Mouse (Mus musculus) embryonic facial prominence, embryonic 14.5 days (tissue): Measurements from ENCODE around the gene Rhot1. TPM values are rescaled to one million over a fixed set of nuclear protein-coding genes. Genes with fewer than 3 reads are reported as not detected.

Experiments used
- ATAC-seq: fragments of 200-750 bp; cut with Nextera tagmentation; 2 replicates; pipeline ENCODE4 v1.8.0; 2017; ENCODE audit warnings: low read depth, moderate number of reproducible peaks, moderate TSS enrichment
- DNase-seq: peaks from one replicate; pipeline ENCODE4 v3.0.0-alpha.2; 2015; ENCODE audit warnings: low spot score
- H3K27ac ChIP-seq: fragments of 300-500 bp; sonication (generic); replicated peaks from 2 replicates; pipeline ENCODE4 v1.5.1; 2014; ENCODE audit warnings: low read depth, mild to moderate bottlenecking, low read length, moderate library complexity
- H3K27me3 ChIP-seq: fragments of 300-500 bp; sonication (generic); replicated peaks from 2 replicates; pipeline ENCODE4 v1.6.1; 2014; ENCODE audit warnings: low read length; ENCODE audit not compliant: control insufficient read depth, insufficient read depth
- H3K36me3 ChIP-seq: fragments of 300-500 bp; sonication (generic); 2 replicates; pipeline ENCODE4 v1.6.1; 2014; ENCODE audit warnings: low read length, mixed read lengths; ENCODE audit not compliant: control insufficient read depth, insufficient read depth
- H3K4me1 ChIP-seq: fragments of 300-500 bp; sonication (generic); 2 replicates; pipeline ENCODE4 v1.6.1; 2014; ENCODE audit warnings: antibody characterized with exemption, low read length; ENCODE audit not compliant: control insufficient read depth, insufficient read depth
- H3K4me2 ChIP-seq: fragments of 300-500 bp; sonication (generic); 2 replicates; pipeline ENCODE4 v1.6.1; 2014; ENCODE audit warnings: low read depth, mild to moderate bottlenecking, low read length, moderate library complexity, mixed read lengths
- H3K4me3 ChIP-seq: fragments of 300-500 bp; sonication (generic); 2 replicates; pipeline ENCODE4 v1.5.1; 2014; ENCODE audit warnings: low read depth, mild to moderate bottlenecking, low read length
- H3K9ac ChIP-seq: fragments of 300-500 bp; sonication (generic); 2 replicates; pipeline ENCODE4 v1.6.1; 2014; ENCODE audit warnings: low read depth, mild to moderate bottlenecking, low read length, moderate library complexity, mixed read lengths
- H3K9me3 ChIP-seq: fragments of 300-500 bp; sonication (generic); 2 replicates; pipeline ENCODE4 v1.6.1; 2016; ENCODE audit warnings: low read length; ENCODE audit not compliant: control insufficient read depth
- WGBS: fragments of 180-500 bp; shearing (Covaris S2); extraction: QIAGEN DNeasy Blood & Tissue Kit; methylation state at CpG from one replicate; pipeline ENCODE4 v1.1.7; 2014; 5-methylcytosine and 5-hydroxymethylcytosine counted together
- polyA plus RNA-seq: library from polyadenylated mRNA; unstranded; fragments of >200 nt; fragmentation: Nextera tagmentation; extraction: Ambion mirVana; gene quantifications from 2 replicates; pipeline ENCODE4 v1.2.1, GENCODE M21; 2014

The Rhot1 gene
- polyA plus RNA-seq, 1 experiment from 2014 or later: 58.8 TPM

DNA sequence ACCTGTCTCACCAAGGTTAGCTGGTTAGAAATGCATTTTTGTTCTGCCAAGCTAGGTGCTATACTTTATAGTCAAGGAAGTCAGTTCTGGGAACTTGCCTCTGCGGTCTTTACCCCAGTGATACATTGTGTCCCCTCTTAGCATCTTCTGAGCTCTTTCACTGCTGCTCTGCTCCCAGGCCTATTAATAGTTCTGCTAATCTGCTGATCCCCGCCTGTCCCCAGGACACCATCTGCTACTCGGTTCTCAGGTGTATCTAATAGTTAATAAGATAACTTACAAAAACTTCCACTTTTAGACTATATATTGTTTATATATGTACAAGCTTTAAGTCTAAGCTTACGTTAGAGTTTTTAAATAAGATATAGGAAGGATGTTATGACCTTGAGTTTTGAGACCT, 29.5 kb downstream of the Rhot1 start:
- peaks cover 64% of the 10 kb centered on the region for H3K36me3 ChIP-seq
- no peak for ATAC-seq
- WGBS: 88% methylated on average over 4 of the region's 4 CpGs

DNA sequence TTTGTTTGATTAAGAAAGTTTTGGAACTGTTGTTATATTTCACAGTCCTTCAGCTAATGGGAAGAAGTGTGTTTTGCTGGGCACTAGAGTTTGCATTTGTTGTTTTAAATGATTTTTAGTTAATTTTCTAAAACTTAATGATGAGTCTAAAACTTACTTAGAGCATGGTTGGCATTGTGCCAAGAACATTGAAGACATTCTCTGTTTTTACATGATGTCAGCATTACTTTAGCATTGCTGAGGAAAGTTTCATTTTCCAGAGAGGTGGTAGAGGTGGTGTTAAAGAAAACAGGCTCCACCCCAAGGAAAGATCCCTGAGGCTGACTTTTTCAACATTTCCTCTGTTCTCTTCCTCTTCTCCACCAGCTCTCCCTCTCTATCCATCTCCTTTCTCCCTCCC, 38.2 kb downstream of the Rhot1 start:
- no peak overlapping the region for H3K4me2 ChIP-seq
- H3K4me1 ChIP-seq: no peaks in the 10 kb centered on the region
- H3K27ac ChIP-seq: peak overlapping the region; percentile 44; the same call in 1 of the 2 replicates
- no peak overlapping the region for H3K4me3 ChIP-seq
- no peaks in the 10 kb centered on the region for H3K9me3 ChIP-seq
- no peaks in the 10 kb centered on the region for H3K27me3 ChIP-seq
- DNase-seq (peak; percentile 55), ATAC-seq (no peak)
- H3K36me3 ChIP-seq: peaks cover 84% of the 10 kb centered on the region
- H3K9ac ChIP-seq: no peak overlapping the region

More for the DNA sequence above, 29.5 kb downstream of the Rhot1 start:
- Histone ChIP-seq H3K9ac (no peak overlapping the region), H3K27ac (no peak overlapping the region), H3K27me3 (no peaks in the 10 kb centered on the region), H3K4me3 (no peak overlapping the region), H3K4me2 (no peak overlapping the region), H3K4me1 (no peaks in the 10 kb centered on the region), H3K9me3 (no peaks in the 10 kb centered on the region)
- DNase-seq: no peak

DNA sequence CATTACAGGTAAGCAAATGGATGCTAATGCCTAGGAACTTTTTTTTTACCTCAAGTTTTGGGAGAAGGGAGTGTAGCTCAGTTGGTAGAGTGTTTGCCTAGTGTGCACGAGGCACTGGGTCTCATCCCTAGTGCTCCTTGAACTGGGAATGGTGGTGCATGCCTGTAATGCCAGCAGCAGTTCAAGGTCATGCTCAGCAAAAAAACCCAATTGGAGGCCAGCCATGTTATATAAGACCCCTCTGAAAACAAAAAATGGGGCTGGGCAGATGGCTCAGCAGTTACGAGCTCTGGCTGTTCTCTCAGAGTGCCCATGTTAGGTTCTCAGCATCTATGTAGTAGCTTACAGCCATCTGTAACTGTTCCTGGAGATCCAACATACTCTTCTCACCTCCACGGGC, 39.7 kb downstream of the Rhot1 start:
- H3K9me3 ChIP-seq: no peaks in the 10 kb centered on the region
- no peak overlapping the region for H3K27ac ChIP-seq
- 87% methylated on average over 3 of the region's 3 CpGs for WGBS
- DNase-seq (no peak), ATAC-seq (no peak)
- H3K4me2 ChIP-seq: no peak overlapping the region
- H3K4me1 ChIP-seq: no peaks in the 10 kb centered on the region
- H3K4me3 ChIP-seq: no peak overlapping the region
- H3K9ac ChIP-seq: no peak overlapping the region
- H3K36me3 ChIP-seq: peaks cover 82% of the 10 kb centered on the region
- H3K27me3 ChIP-seq: no peaks in the 10 kb centered on the region

DNA sequence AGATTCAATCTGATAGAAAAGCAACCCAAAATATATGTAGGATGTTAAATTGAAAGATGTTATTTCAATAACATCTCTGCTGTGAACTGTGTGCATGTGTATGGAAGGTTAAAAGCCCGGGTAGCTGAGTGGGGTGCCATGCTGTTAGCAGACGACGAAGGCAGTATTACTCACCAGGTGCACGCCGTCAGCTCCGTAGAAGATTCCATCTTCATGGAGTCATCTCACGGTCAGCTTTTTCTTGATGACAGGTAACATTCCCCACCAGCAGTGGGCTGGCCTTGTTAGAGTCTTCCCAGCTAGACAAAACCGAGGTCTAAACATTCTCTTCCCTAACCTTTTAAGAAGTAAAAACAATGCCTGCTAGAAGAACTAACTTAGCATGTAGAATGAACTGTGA, 55.3 kb downstream of the Rhot1 start:
- Histone ChIP-seq H3K9me3 (no peaks in the 10 kb centered on the region), H3K9ac (no peak overlapping the region), H3K27me3 (no peaks in the 10 kb centered on the region), H3K36me3 (peaks cover 60% of the 10 kb centered on the region), H3K27ac (no peak overlapping the region), H3K4me3 (no peak overlapping the region), H3K4me1 (no peaks in the 10 kb centered on the region), H3K4me2 (no peak overlapping the region)
- DNase-seq (no peak), ATAC-seq (no peak)
- WGBS: 92% methylated on average over 8 of the region's 8 CpGs

DNA sequence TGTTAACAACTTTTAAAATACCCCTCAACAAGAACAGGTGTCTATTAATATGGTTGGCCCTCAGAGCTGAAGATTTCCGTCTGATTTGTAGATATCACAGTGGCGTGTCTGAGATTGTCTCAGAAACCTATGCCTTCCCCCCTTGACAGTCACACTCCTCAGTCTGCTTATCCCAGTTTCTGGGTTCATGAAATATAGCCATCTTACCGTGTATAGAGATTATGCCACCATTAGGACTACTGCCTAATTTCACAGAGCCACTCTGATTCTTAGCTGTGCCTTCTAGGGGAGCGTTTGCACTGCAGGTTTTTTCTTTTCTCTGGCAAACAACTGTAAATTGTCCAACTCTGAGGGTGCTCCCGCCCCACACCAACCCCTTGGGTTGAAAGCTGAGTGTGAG, 62.3 kb downstream of the Rhot1 start:
- peaks cover 10% of the 10 kb centered on the region; the same call in 1 of the 2 replicates for H3K9me3 ChIP-seq
- no peak overlapping the region for H3K4me3 ChIP-seq
- ATAC-seq: no peak
- WGBS: 78% methylated on average over 5 of the region's 5 CpGs
- H3K4me2 ChIP-seq: no peak overlapping the region
- peaks cover 19% of the 10 kb centered on the region for H3K36me3 ChIP-seq
- H3K27ac ChIP-seq: no peak overlapping the region
- no peaks in the 10 kb centered on the region for H3K4me1 ChIP-seq
- no peak for DNase-seq
- H3K9ac ChIP-seq: no peak overlapping the region
- no peaks in the 10 kb centered on the region for H3K27me3 ChIP-seq

DNA sequence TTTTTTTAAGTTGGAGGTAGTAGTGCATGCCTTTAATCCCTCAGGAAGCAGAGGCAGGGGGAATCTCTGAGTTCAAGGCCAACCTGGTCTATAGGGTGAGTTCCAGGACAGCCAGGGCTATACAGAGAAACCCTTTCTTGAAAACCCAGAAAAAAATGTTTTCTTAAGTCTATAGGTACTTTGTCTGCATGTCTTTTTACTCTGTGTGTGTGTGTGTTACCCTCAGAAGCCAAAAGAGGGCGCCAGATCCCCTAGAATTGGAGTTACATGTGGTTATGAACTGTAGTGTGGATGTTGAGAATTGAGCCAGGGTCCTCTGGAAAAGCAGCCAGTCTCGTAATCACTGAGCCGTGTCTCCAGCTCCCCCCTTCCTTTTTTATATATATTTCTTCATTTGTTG, 66.2 kb downstream of the Rhot1 start:
- no peak overlapping the region for H3K9ac ChIP-seq
- H3K27ac ChIP-seq: no peak overlapping the region
- H3K4me3 ChIP-seq: no peak overlapping the region
- DNase-seq (no peak), ATAC-seq (no peak)
- WGBS: 54% methylated on average over 3 of the region's 3 CpGs
- peaks cover 10% of the 10 kb centered on the region; the same call in 1 of the 2 replicates for H3K9me3 ChIP-seq
- H3K36me3 ChIP-seq: no peaks in the 10 kb centered on the region
- no peak overlapping the region for H3K4me2 ChIP-seq
- H3K27me3 ChIP-seq: no peaks in the 10 kb centered on the region
- no peaks in the 10 kb centered on the region for H3K4me1 ChIP-seq

DNA sequence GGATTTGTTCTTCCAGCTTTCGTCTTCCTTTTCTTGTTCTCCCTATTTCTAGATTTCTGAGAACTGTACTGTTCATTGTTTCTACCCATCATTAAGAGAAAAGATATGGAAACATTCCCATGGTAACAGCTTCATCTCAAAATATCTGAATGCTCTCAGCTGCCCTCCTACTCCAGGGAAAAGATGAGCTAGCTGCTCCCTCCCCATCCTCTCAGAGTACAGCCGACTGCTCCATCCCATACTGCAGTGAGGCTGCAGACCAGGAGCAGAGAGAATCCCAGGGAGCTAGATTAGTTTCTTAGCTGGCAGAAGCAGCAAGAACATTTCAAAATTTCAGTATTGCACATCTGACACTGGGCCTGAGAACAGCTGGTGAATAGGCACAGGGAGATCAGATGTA, 69.2 kb downstream of the Rhot1 start:
- no peak overlapping the region for H3K4me3 ChIP-seq

DNA sequence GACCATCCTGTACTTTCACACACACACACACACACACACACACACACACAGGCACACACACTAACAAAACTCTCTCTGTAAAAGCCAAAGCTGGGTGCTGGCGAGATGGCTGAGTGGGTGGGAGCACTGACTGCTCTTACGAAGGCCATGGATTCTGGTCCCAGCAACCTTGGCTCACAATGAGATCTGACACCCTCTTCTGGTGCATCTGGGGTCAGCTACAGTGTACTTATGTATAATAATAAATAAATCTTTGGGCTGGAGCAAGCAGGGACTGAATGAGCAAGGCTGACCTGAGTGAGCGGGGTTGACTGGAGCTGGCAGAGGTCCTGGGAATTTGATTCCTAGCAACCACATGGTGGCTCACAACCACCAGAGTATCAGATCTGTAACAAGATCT, 75.0 kb downstream of the Rhot1 start:
- H3K4me3 ChIP-seq: no peak overlapping the region
- DNase-seq (no peak), ATAC-seq (no peak)
- no peaks in the 10 kb centered on the region for H3K36me3 ChIP-seq
- no peak overlapping the region for H3K27ac ChIP-seq
- no peak overlapping the region for H3K9ac ChIP-seq
- no peaks in the 10 kb centered on the region for H3K27me3 ChIP-seq
- WGBS: 68% methylated on average over 3 of the region's 3 CpGs
- no peaks in the 10 kb centered on the region for H3K9me3 ChIP-seq
- H3K4me1 ChIP-seq: no peaks in the 10 kb centered on the region
- H3K4me2 ChIP-seq: no peak overlapping the region

More for the DNA sequence above, 69.2 kb downstream of the Rhot1 start:
- H3K4me2 ChIP-seq: no peak overlapping the region
- H3K4me1 ChIP-seq: no peaks in the 10 kb centered on the region
- H3K27me3 ChIP-seq: no peaks in the 10 kb centered on the region
- WGBS: 60% methylated on average over 2 of the region's 2 CpGs
- H3K36me3 ChIP-seq: no peaks in the 10 kb centered on the region
- ATAC-seq (no peak), DNase-seq (no peak)
- H3K27ac ChIP-seq: no peak overlapping the region
- peaks cover 10% of the 10 kb centered on the region; the same call in 1 of the 2 replicates for H3K9me3 ChIP-seq
- no peak overlapping the region for H3K9ac ChIP-seq

DNA sequence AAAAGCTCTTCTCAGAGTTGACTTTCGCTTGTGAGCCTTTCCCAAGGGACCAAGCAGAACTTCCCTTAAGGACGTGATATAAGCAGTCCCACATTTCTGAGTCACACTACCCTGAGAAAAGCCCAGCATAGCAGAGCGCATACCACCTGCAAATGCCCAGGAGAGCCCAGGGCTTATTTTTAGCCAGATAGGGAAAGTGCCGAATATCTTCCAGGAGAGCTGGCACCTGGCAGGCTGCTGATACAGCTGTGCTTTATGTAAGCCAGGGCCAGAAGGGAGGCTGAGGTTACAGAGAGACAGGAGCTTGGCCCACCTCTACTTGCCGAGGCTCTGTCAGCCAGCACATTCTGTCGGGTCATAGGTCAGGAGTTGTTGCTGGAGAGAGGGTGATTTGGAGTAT, 75.8 kb downstream of the Rhot1 start:
- Histone ChIP-seq H3K4me1 (no peaks in the 10 kb centered on the region), H3K4me3 (no peak overlapping the region), H3K27me3 (no peaks in the 10 kb centered on the region), H3K36me3 (no peaks in the 10 kb centered on the region), H3K4me2 (no peak overlapping the region), H3K9ac (no peak overlapping the region), H3K9me3 (no peaks in the 10 kb centered on the region), H3K27ac (no peak overlapping the region)
- ATAC-seq (0 out of 2 replicates have a peak, but pooled peaks have one; percentile 30), DNase-seq (no peak)
- 27% methylated on average over 6 of the region's 6 CpGs for WGBS
